Mouse (Mus musculus): ENCODE results near the gene Ngrn.

Gene Ngrn

GRCm38 (mm10) chr7:80264606-80265005 is 3.6 kb downstream of the Ngrn start:
- DNase-seq: no peak

- DNase-seq: no peak
These were observed 6.7 kb downstream of the Ngrn start for GRCm38 (mm10) chr7:80267764-80268163.

GRCm38 (mm10) chr7:80268897-80269750 is 8.1 kb downstream of the Ngrn start, which contains the start of gene Vps33b:
Vps33b (plus strand) TSS chr7:80269649.
- peak; percentile 99 for DNase-seq

GRCm38 (mm10) chr7:80269751-80270255 is 8.8 kb downstream of the Ngrn start:
- no peak for DNase-seq

- DNase-seq: no peak
These were observed 12.4 kb downstream of the Ngrn start for GRCm38 (mm10) chr7:80273456-80273855.

- DNase-seq: no peak
These were observed 15.4 kb downstream of the Ngrn start for GRCm38 (mm10) chr7:80276374-80276773.

- DNase-seq: no peak
These were observed 19.0 kb downstream of the Ngrn start for GRCm38 (mm10) chr7:80280032-80280431.

GRCm38 (mm10) chr7:80280998-80281397 is 20.0 kb downstream of the Ngrn start:
- DNase-seq: no peak

GRCm38 (mm10) chr7:80281646-80282045 is 20.6 kb downstream of the Ngrn start:
- DNase-seq: no peak

GRCm38 (mm10) chr7:80283226-80283918 is 22.4 kb downstream of the Ngrn start:
- no peak for DNase-seq

- DNase-seq: no peak
These were observed 23.4 kb downstream of the Ngrn start for GRCm38 (mm10) chr7:80284391-80284790.

- peak; percentile 65 for DNase-seq
These were observed 24.7 kb downstream of the Ngrn start for GRCm38 (mm10) chr7:80285725-80286124.

GRCm38 (mm10) chr7:80287736-80288135 is 26.7 kb downstream of the Ngrn start:
- DNase-seq: peak; percentile 34

- DNase-seq: peak; percentile 98
These were observed 33.2 kb downstream of the Ngrn start, which contains the start of gene Prc1 for GRCm38 (mm10) chr7:80294062-80294763. Prc1 (plus strand) TSS chr7:80294450.

- peak; percentile 32 for DNase-seq
These were observed 34.0 kb downstream of the Ngrn start for GRCm38 (mm10) chr7:80294764-80295648.

- no peak for DNase-seq
These were observed 35.4 kb downstream of the Ngrn start for GRCm38 (mm10) chr7:80296462-80296861.

- DNase-seq: no peak
These were observed 36.0 kb downstream of the Ngrn start for GRCm38 (mm10) chr7:80297041-80297440.

GRCm38 (mm10) chr7:80298754-80299153 is 37.7 kb downstream of the Ngrn start:
- DNase-seq: no peak

GRCm38 (mm10) chr7:80299568-80299967 is 38.6 kb downstream of the Ngrn start:
- no peak for DNase-seq

- DNase-seq: peak; percentile 42
These were observed 40.5 kb downstream of the Ngrn start for GRCm38 (mm10) chr7:80301522-80301921.

GRCm38 (mm10) chr7:80307766-80308165 is 46.8 kb downstream of the Ngrn start:
- no peak for DNase-seq

GRCm38 (mm10) chr7:80310771-80311170 is 49.8 kb downstream of the Ngrn start:
- no peak for DNase-seq
